Mouse (Mus musculus) brain, embryonic 14.5 days (tissue): ENCODE measurements at regions not wholly inside any gene's neighbourhood (a gene's known extent, or its start where the extent isn't known, plus 50 kb on each side); places are given as distances from the start of the nearest gene placed in this dataset.

ENCODE experiments used
- CTCF ChIP-seq: fragments of 200-500 bp; IDR thresholded peaks from 2 replicates; pipeline ENCODE4 v1.5.1; 2012; ENCODE audit warnings: inconsistent platforms, mild to moderate bottlenecking, moderate library complexity, borderline replicate concordance; ENCODE audit not compliant: insufficient read depth, insufficient read length; ENCODE audit errors: extremely low read depth
- POLR2A ChIP-seq: fragments of 200-500 bp; IDR thresholded peaks from 2 replicates; pipeline ENCODE4 v1.6.1; 2012; ENCODE audit warnings: mild to moderate bottlenecking, inconsistent platforms, borderline replicate concordance; ENCODE audit not compliant: poor library complexity, insufficient read depth, insufficient read length, severe bottlenecking; ENCODE audit errors: extremely low read depth

- no peak for TF ChIP-seq CTCF
- no peak for TF ChIP-seq POLR2A
These were observed 77.4 kb downstream of the Ccdc71l start for GRCm38 (mm10) chr12:32455913-32456312.
